In genomic region chr2:109902869-109903268, GRCm38 (mm10) we compare ENCODE assay signal across 23 mouse cellular contexts. TPM values are rescaled to one million over a fixed set of nuclear protein-coding genes. Genes with fewer than 3 reads are reported as not detected.
DNase-seq lines count a peak whose midpoint lies in the region; ATAC-seq and TF ChIP-seq lines count a peak whose summit lies in the region.
"Had no signal": no experiment of that assay in that cellular context is flagged by ENCODE, and none has a peak within 500 bp of the region (broad histone marks: within the 10 kb centered on the region; RNA-seq: fewer than 3 reads in every experiment).

No protein-coding gene starts in this region.

- no peaks in the 10 kb centered on the region for H3K4me1 ChIP-seq in hindbrain, embryonic 13.5 days (replicated peaks)
- H3K4me1 ChIP-seq in hindbrain, embryonic 14.5 days (replicated peaks; ENCODE audit: control insufficient read depth, insufficient read depth, low read length), result no peaks in the 10 kb centered on the region
- no peaks in the 10 kb centered on the region for H3K4me1 ChIP-seq in lung, embryonic 14.5 days (ENCODE audit: insufficient read depth)
- H3K4me1 ChIP-seq in neural tube, embryonic 14.5 days (ENCODE audit: control insufficient read depth, insufficient read depth, low read length), result no peaks in the 10 kb centered on the region
- H3K4me1 ChIP-seq: embryonic facial prominence, embryonic 15.5 days; forebrain, embryonic 10.5 days; heart, embryonic 15.5 days had no signal

- no peaks in the 10 kb centered on the region for H3K9me3 ChIP-seq in hindbrain, embryonic 13.5 days
- no peaks in the 10 kb centered on the region for H3K9me3 ChIP-seq in hindbrain, embryonic 14.5 days (ENCODE audit: control insufficient read depth, low read length)
- H3K9me3 ChIP-seq in lung, embryonic 14.5 days (ENCODE audit: low read depth, low read length), result no peaks in the 10 kb centered on the region; the same call in 1 of the 2 replicates
- H3K9me3 ChIP-seq in neural tube, embryonic 14.5 days (ENCODE audit: control insufficient read depth, low read length), result no peaks in the 10 kb centered on the region
- H3K9me3 ChIP-seq: embryonic facial prominence, embryonic 15.5 days; heart, embryonic 15.5 days had no signal

- WGBS in hindbrain, embryonic 13.5 days, result 80% methylated on average over 7 of the region's 7 CpGs
- WGBS in hindbrain, embryonic 14.5 days, result 78% methylated on average over 7 of the region's 7 CpGs
- WGBS in lung, embryonic 14.5 days, result 75% methylated on average over 7 of the region's 7 CpGs
- WGBS in neural tube, embryonic 14.5 days, result 75% methylated on average over 7 of the region's 7 CpGs

- no peak overlapping the region for H3K9ac ChIP-seq in hindbrain, embryonic 13.5 days
- no peak overlapping the region for H3K9ac ChIP-seq in hindbrain, embryonic 14.5 days
- no peak overlapping the region for H3K9ac ChIP-seq in lung, embryonic 14.5 days
- H3K9ac ChIP-seq in neural tube, embryonic 14.5 days (replicated peaks; ENCODE audit: low read depth, low read length), result no peak overlapping the region
- H3K9ac ChIP-seq: embryonic facial prominence, embryonic 15.5 days; heart, embryonic 15.5 days had no signal

- ATAC-seq in hindbrain, embryonic 13.5 days (ENCODE audit: low FRiP score), result 0 out of 2 replicates have a peak, but pooled peaks have one; percentile 25
- ATAC-seq in hindbrain, embryonic 14.5 days (ENCODE audit: low FRiP score), result no peak
- 0 out of 2 replicates have a peak, but pooled peaks have one; percentile 9 for ATAC-seq in lung, embryonic 14.5 days (ENCODE audit: insufficient read depth)
- 0 out of 2 replicates have a peak, but pooled peaks have one; percentile 9 for ATAC-seq in neural tube, embryonic 14.5 days (ENCODE audit: low read depth)
- no peak for ATAC-seq in activated CD4-positive, CD25-positive, alpha-beta regulatory T cell, adult 4 months
- ATAC-seq: forebrain, embryonic 16.5 days had no signal

- H3K27me3 ChIP-seq in hindbrain, embryonic 13.5 days, result no peaks in the 10 kb centered on the region
- H3K27me3 ChIP-seq in hindbrain, embryonic 14.5 days (ENCODE audit: control insufficient read depth, insufficient read depth, low read length), result no peaks in the 10 kb centered on the region
- H3K27me3 ChIP-seq in lung, embryonic 14.5 days (ENCODE audit: insufficient read depth, low read length), result no peaks in the 10 kb centered on the region
- no peaks in the 10 kb centered on the region for H3K27me3 ChIP-seq in neural tube, embryonic 14.5 days (ENCODE audit: control insufficient read depth, insufficient read depth, low read length)
- H3K27me3 ChIP-seq: CH12.LX; embryonic facial prominence, embryonic 15.5 days; heart, embryonic 15.5 days; Patski had no signal

- DNase-seq in hindbrain, embryonic 14.5 days (ENCODE audit: low spot score), result no peak
- DNase-seq in lung, embryonic 14.5 days, result no peak
- DNase-seq in lung, postnatal 25 days (ENCODE audit: low spot score), result no peak
- no peak for DNase-seq in neural tube, embryonic 10.5 days (ENCODE audit: extremely low spot score, low spot score)
- DNase-seq: adrenal gland, adult 2 months; adrenal gland, postnatal 25 days; cerebellum, adult 18-20 months; cerebellum, adult 9-11 months; cerebellum, postnatal 36 days; gastrocnemius, postnatal 10 days; heart, adult 2 months; heart, postnatal 14 days had no signal

- no peak overlapping the region for H3K4me3 ChIP-seq in hindbrain, embryonic 13.5 days
- H3K4me3 ChIP-seq in hindbrain, embryonic 14.5 days (replicated peaks; ENCODE audit: low read length), result no peak overlapping the region
- no peak overlapping the region for H3K4me3 ChIP-seq in lung, embryonic 14.5 days (ENCODE audit: low read depth, low read length)
- no peak overlapping the region for H3K4me3 ChIP-seq in neural tube, embryonic 14.5 days (ENCODE audit: low read depth, low read length)
- H3K4me3 ChIP-seq: embryonic facial prominence, embryonic 15.5 days; erythroblast, embryonic 14.5 days; forebrain, embryonic 10.5 days; heart, adult 2 months; heart, embryonic 15.5 days had no signal

- no peak overlapping the region for H3K4me2 ChIP-seq in hindbrain, embryonic 13.5 days
- H3K4me2 ChIP-seq in hindbrain, embryonic 14.5 days (replicated peaks), result no peak overlapping the region
- H3K4me2 ChIP-seq in lung, embryonic 14.5 days, result no peak overlapping the region
- no peak overlapping the region for H3K4me2 ChIP-seq in neural tube, embryonic 14.5 days (ENCODE audit: low read depth, low read length)
- H3K4me2 ChIP-seq: embryonic facial prominence, embryonic 15.5 days; heart, embryonic 11.5 days; heart, embryonic 15.5 days had no signal

- TF ChIP-seq CTCF in lung, embryonic 14.5 days (IDR thresholded peaks at IDR 0.05; ENCODE audit: low read depth), result no peak

- H3K36me3 ChIP-seq in hindbrain, embryonic 13.5 days, result peaks cover 35% of the 10 kb centered on the region
- peaks cover 42% of the 10 kb centered on the region for H3K36me3 ChIP-seq in hindbrain, embryonic 14.5 days (replicated peaks; ENCODE audit: control insufficient read depth, insufficient read depth)
- peaks cover 31% of the 10 kb centered on the region for H3K36me3 ChIP-seq in lung, embryonic 14.5 days (ENCODE audit: insufficient read depth)
- H3K36me3 ChIP-seq in neural tube, embryonic 14.5 days (ENCODE audit: control insufficient read depth, insufficient read depth, low read length), result peaks cover 7% of the 10 kb centered on the region; the same call in 1 of the 2 replicates

- H3K27ac ChIP-seq in hindbrain, embryonic 13.5 days, result no peak overlapping the region
- H3K27ac ChIP-seq in hindbrain, embryonic 14.5 days, result no peak overlapping the region
- no peak overlapping the region for H3K27ac ChIP-seq in lung, embryonic 14.5 days (ENCODE audit: low read depth)
- H3K27ac ChIP-seq in neural tube, embryonic 14.5 days (ENCODE audit: low read depth, low read length), result no peak overlapping the region
- H3K27ac ChIP-seq: embryonic facial prominence, embryonic 15.5 days; forebrain, embryonic 10.5 days; heart, adult 2 months; heart, embryonic 15.5 days had no signal

RNA-seq across cellular contexts. Expression of gene Lin7c, which starts 12.2 kb away (rescaled TPM):
- polyA plus RNA-seq in hindbrain, embryonic 13.5 days (2015; fragmentation: Nextera tagmentation; extraction: Ambion mirVana), result 176 and 180 TPM in 2 replicates
- polyA plus RNA-seq in hindbrain, embryonic 14.5 days (2014; fragmentation: Nextera tagmentation; extraction: Ambion mirVana), result 224 and 251 TPM in 2 replicates
- polyA plus RNA-seq in lung, embryonic 14.5 days (2014; fragmentation: Nextera tagmentation; extraction: Ambion mirVana), result 60.0 and 61.1 TPM in 2 replicates
- 230 and 238 TPM in 2 replicates for polyA plus RNA-seq in neural tube, embryonic 14.5 days (2014; fragmentation: Nextera tagmentation; extraction: Ambion mirVana)
- 10 to 100 TPM; 53.8 to 62.3 TPM for polyA plus RNA-seq in activated CD4-positive, CD25-positive, alpha-beta regulatory T cell, adult 4 months (2017; shearing (Covaris generic))

RNA-seq across cellular contexts. Expression of gene Lgr4, which starts 14.6 kb away (rescaled TPM):
- 9.5 and 10.5 TPM in 2 replicates for polyA plus RNA-seq in hindbrain, embryonic 13.5 days (2015; fragmentation: Nextera tagmentation; extraction: Ambion mirVana)
- 13.1 and 13.6 TPM in 2 replicates for polyA plus RNA-seq in hindbrain, embryonic 14.5 days (2014; fragmentation: Nextera tagmentation; extraction: Ambion mirVana)
- polyA plus RNA-seq in lung, embryonic 14.5 days (2014; fragmentation: Nextera tagmentation; extraction: Ambion mirVana), result 3.4 and 3.9 TPM in 2 replicates
- 10.8 and 12.7 TPM in 2 replicates for polyA plus RNA-seq in neural tube, embryonic 14.5 days (2014; fragmentation: Nextera tagmentation; extraction: Ambion mirVana)
- polyA plus RNA-seq in activated CD4-positive, CD25-positive, alpha-beta regulatory T cell, adult 4 months (2017; shearing (Covaris generic)), result under 1 TPM in 1 of 2 experiments, not detected in 1; 0.42 TPM

Comparison
In these comparisons a context has a peak if more than half of its experiments do, and no peak if none do; other contexts are left out.
1. ATAC-seq: peak in hindbrain, embryonic 13.5 days (single experiment), lung, embryonic 14.5 days (single experiment) and neural tube, embryonic 14.5 days (single experiment); none in hindbrain, embryonic 14.5 days (single experiment) and activated CD4-positive, CD25-positive, alpha-beta regulatory T cell, adult 4 months (single experiment).